Mouse (Mus musculus): ENCODE measurements at regions not wholly inside any gene's neighbourhood (a gene's known extent, or its start where the extent isn't known, plus 50 kb on each side); places are given as distances from the start of the nearest gene placed in this dataset.

DNA sequence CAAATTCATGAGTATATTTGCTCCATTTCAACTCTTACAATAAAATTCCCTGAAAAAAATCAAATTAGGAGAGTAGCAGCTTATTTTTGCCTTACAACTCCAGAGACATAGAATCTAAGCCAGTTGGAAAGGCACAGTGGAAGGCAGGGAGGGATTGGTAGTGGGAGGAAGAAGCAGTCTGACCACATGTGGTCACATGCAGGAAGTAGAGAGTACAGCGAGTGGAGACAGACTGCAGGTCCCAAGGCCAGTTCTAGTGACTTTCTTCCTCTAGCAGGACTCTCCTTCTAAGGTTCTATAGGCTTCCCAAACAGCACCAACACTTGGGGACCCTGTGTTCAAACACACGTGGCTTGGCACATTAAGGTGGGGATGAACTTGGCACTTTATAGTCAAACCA, 245.6 kb upstream of the Adgrl4 start:
- Histone ChIP-seq H3K36me3 (no peaks in the 10 kb centered on the region), H3K4me2 (no peak overlapping the region), H3K9ac (no peak overlapping the region), H3K4me3 (no peak overlapping the region), H3K9me3 (no peaks in the 10 kb centered on the region), H3K27ac (no peak overlapping the region), H3K4me1 (no peaks in the 10 kb centered on the region), H3K27me3 (no peaks in the 10 kb centered on the region)
- WGBS, result 76% methylated on average over 2 of the region's 2 CpGs
- ATAC-seq (ENCODE audit: insufficient number of reproducible peaks, low FRiP score, low TSS enrichment, low read depth), result no peak

DNA sequence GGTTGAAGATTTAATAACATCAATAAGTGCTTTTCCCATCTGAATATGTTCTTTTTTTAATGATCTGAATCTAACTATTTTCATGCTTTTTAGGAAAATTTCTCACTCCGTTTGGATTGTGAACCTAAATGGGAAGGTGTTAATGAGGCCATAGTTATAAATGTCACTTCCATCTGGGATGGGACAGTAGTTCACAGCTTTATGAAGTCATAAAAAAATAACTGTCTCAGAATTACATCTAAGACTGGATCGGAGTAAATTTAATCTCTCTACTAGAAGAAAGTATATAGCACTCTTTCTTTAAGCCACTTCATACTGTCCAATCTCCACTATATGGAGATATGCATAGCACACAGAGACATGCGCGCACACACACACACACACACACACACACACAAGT, 226.7 kb upstream of the Adgrl4 start:
- Histone ChIP-seq H3K4me1 (no peaks in the 10 kb centered on the region), H3K27ac (no peak overlapping the region), H3K27me3 (no peaks in the 10 kb centered on the region), H3K4me2 (no peak overlapping the region), H3K36me3 (no peaks in the 10 kb centered on the region), H3K4me3 (no peak overlapping the region), H3K9me3 (no peaks in the 10 kb centered on the region), H3K9ac (no peak overlapping the region)
- 68% methylated on average over 4 of the region's 4 CpGs for WGBS
- ATAC-seq (ENCODE audit: insufficient number of reproducible peaks, low FRiP score, low TSS enrichment, low read depth), result no peak

DNA sequence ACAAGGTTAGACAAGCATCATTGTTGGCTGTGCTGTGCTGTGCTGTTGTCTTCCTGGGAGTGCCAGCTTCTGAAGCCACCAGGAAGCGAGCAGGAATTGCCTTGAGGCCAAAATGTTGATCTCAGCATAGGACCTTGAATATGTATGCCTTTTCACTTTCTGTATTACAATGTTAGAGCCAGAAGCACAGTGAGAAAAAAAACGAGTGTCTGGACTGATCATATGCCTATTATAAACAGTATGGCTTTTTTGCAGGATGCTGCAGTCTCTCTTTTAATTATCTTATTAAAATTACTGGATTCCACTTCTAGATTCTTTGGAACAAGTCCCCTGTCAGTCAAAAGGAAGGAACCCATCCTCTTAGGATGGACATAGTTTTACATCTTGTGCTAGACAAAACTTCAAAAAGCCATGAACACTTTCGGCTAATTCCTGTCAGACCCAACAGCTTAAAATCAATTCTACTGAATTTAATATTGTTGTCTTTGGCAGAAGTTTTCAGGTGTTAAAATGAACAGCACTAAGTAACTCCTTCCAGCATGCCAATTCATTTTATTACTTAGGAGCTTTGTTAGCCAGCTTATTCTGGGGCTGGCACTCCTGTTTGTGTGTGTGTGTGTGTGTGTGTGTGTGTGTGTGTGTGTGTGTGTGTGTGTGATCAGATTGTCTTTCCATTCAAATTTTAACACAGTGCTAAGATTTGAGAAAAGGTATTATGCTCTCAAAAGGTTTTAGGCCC, 220.8 kb upstream of the Adgrl4 start:
- no peak overlapping the region for H3K27ac ChIP-seq
- WGBS, result 59% methylated on average over 3 of the region's 3 CpGs
- no peak for ATAC-seq (ENCODE audit: insufficient number of reproducible peaks, low FRiP score, low TSS enrichment, low read depth)
- no peaks in the 10 kb centered on the region for H3K36me3 ChIP-seq
- H3K27me3 ChIP-seq, result no peaks in the 10 kb centered on the region
- no peak overlapping the region for H3K4me3 ChIP-seq
- H3K4me1 ChIP-seq, result no peaks in the 10 kb centered on the region
- no peak overlapping the region for H3K4me2 ChIP-seq
- no peak overlapping the region for H3K9ac ChIP-seq
- no peaks in the 10 kb centered on the region for H3K9me3 ChIP-seq

DNA sequence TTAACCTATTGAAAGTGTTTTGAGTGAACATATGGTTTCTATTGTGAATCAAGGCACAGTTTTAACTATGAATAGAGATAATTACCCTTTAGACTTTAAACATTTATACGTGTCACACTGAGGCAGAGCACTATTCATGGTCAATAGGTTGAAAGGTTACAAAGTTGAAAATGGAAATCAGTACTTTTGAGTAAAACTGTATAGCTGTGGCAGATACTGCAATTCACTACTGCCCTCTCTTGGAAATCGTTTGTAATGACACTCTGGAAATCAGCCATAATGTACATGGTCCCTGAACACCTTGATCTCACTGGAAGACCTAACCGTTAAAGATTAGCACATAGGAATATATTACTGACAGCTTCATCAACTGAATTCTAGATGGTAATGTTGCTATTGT, 215.3 kb upstream of the Adgrl4 start:
- WGBS, result 14% methylated on average over 3 of the region's 3 CpGs

DNA sequence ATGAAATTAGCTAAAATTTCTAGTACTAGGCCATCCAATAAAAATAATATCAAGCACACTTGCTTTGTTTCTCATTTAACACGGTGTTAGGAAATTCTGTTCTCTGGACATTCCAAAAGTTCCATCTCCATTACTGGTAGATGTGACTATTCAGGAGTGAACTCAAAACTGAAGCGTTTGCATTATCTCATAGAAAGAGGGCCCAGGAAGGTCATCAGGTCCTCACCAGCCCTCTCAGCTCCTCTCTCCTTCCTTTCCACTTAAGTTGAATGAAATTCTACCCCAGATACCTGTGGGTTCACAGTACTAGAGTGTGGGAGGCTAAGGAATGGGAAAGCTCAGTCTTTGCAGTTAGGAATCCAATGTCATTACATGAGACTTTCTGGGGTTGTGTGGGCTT, 185.2 kb upstream of the Adgrl4 start:
- ATAC-seq (ENCODE audit: insufficient number of reproducible peaks, low FRiP score, low TSS enrichment, low read depth), result no peak
- WGBS, result 80% methylated on average over 2 of the region's 2 CpGs

More for the DNA sequence above, 215.3 kb upstream of the Adgrl4 start:
- no peak overlapping the region for H3K9ac ChIP-seq
- H3K4me1 ChIP-seq, result no peaks in the 10 kb centered on the region
- no peaks in the 10 kb centered on the region for H3K27me3 ChIP-seq
- H3K4me3 ChIP-seq, result no peak overlapping the region
- H3K36me3 ChIP-seq, result no peaks in the 10 kb centered on the region
- no peaks in the 10 kb centered on the region for H3K9me3 ChIP-seq
- H3K27ac ChIP-seq, result no peak overlapping the region
- no peak for ATAC-seq (ENCODE audit: insufficient number of reproducible peaks, low FRiP score, low TSS enrichment, low read depth)
- H3K4me2 ChIP-seq, result no peak overlapping the region

DNA sequence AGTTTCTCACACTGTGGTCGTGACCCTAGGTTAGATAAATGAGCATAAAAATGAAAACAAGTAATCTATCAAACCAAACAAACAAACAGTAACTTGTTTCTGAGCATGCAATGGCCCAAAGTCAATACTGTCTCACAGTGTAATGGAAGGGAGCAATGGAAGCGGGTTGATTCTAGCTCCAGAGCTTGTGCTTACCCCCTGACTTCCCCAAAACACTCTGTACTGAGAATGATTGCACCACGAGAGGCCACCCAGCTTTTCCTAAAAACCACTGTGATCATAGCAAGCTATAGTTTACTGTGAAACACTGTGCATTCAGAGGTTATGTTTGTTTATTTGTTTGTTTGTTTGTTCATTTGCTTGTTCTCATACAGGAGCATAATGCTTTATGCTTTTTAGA, 174.9 kb upstream of the Adgrl4 start:
- no peaks in the 10 kb centered on the region for H3K36me3 ChIP-seq
- no peaks in the 10 kb centered on the region for H3K27me3 ChIP-seq
- H3K9ac ChIP-seq, result no peak overlapping the region
- ATAC-seq (ENCODE audit: insufficient number of reproducible peaks, low FRiP score, low TSS enrichment, low read depth), result no peak
- no peak overlapping the region for H3K4me2 ChIP-seq
- no peaks in the 10 kb centered on the region for H3K9me3 ChIP-seq
- 77% methylated on average over 3 of the region's 3 CpGs for WGBS
- H3K27ac ChIP-seq, result no peak overlapping the region
- H3K4me1 ChIP-seq, result no peaks in the 10 kb centered on the region
- no peak overlapping the region for H3K4me3 ChIP-seq

More for the DNA sequence above, 185.2 kb upstream of the Adgrl4 start:
- H3K9ac ChIP-seq, result no peak overlapping the region
- no peak overlapping the region for H3K27ac ChIP-seq
- H3K4me3 ChIP-seq, result no peak overlapping the region
- H3K4me2 ChIP-seq, result no peak overlapping the region
- no peaks in the 10 kb centered on the region for H3K27me3 ChIP-seq
- no peaks in the 10 kb centered on the region for H3K9me3 ChIP-seq
- H3K4me1 ChIP-seq, result no peaks in the 10 kb centered on the region
- H3K36me3 ChIP-seq, result no peaks in the 10 kb centered on the region

DNA sequence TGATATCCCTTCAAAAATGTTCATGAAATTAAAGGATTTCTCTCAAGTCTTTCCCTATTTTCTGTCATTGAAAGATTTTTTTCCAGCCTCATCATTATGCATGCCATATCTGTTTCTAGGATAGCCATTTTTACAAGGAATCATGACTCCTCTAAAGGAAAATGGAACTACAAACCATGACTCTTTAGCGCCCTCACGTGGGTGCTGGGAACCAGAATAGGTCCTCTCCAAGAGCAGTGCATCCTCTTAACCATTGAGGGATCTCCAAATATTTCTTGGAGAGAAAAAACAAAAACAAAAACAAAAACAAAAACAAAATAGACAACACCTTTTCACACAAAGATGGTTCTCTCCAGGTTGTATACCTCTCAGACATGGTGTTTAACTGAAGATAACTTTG, 172.0 kb upstream of the Adgrl4 start:
- H3K9me3 ChIP-seq, result no peaks in the 10 kb centered on the region
- no peak for ATAC-seq (ENCODE audit: insufficient number of reproducible peaks, low FRiP score, low TSS enrichment, low read depth)
- no peak overlapping the region for H3K27ac ChIP-seq
- no peak overlapping the region for H3K4me2 ChIP-seq
- no peak overlapping the region for H3K4me3 ChIP-seq
- H3K36me3 ChIP-seq, result no peaks in the 10 kb centered on the region
- 23% methylated on average over 2 of the region's 2 CpGs for WGBS
- H3K4me1 ChIP-seq, result no peaks in the 10 kb centered on the region
- H3K9ac ChIP-seq, result no peak overlapping the region
- H3K27me3 ChIP-seq, result no peaks in the 10 kb centered on the region

DNA sequence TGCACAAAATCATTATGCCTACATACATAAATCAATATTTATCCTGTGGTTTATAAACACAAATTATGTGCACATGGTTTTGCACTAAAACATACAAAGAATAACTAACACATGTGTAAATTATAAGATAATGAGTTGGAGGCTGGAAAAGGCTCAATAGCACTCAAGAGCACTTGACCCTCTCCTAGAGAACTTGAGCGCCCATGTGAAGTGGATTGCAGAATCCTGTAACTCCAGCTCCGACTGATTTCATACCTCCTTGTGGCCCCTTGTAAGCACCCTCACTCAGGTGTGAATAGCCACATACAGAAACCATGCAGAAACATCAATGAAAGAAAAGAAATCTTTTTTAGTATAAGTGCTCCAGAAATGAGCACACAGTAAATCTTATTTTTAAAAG, 168.2 kb upstream of the Adgrl4 start:
- no peak for ATAC-seq (ENCODE audit: insufficient number of reproducible peaks, low FRiP score, low TSS enrichment, low read depth)
- H3K27ac ChIP-seq, result no peak overlapping the region
- H3K27me3 ChIP-seq, result no peaks in the 10 kb centered on the region
- no peak overlapping the region for H3K9ac ChIP-seq
- 74% methylated on average over 2 of the region's 2 CpGs for WGBS
- no peak overlapping the region for H3K4me2 ChIP-seq
- H3K9me3 ChIP-seq, result no peaks in the 10 kb centered on the region
- H3K4me3 ChIP-seq, result no peak overlapping the region
- H3K4me1 ChIP-seq, result no peaks in the 10 kb centered on the region
- H3K36me3 ChIP-seq, result no peaks in the 10 kb centered on the region

DNA sequence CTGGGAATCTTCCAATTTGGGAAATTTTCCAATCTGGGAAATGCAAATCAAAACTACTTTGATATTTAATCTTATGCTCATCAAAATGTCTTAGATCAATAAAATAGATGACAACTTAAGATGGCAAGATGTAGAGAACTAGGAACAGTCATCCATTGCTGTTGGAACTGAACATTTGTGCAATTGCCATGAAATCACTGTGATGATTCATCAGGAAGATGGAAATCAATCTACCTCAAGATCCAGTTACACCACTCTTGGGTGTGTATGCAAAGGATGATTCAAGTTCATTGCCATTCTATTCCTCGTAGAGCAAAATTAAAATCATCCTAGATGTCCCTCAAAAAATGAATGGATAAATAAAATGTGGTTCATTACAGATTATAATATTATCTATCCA, 153.9 kb upstream of the Adgrl4 start:
- H3K4me3 ChIP-seq, result no peak overlapping the region
- no peaks in the 10 kb centered on the region for H3K36me3 ChIP-seq
- H3K4me1 ChIP-seq, result no peaks in the 10 kb centered on the region
- no peaks in the 10 kb centered on the region for H3K9me3 ChIP-seq
- H3K9ac ChIP-seq, result no peak overlapping the region
- 79% methylated on average over 1 of the region's 1 CpGs for WGBS
- no peaks in the 10 kb centered on the region for H3K27me3 ChIP-seq
- H3K27ac ChIP-seq, result no peak overlapping the region
- no peak overlapping the region for H3K4me2 ChIP-seq
- ATAC-seq (ENCODE audit: insufficient number of reproducible peaks, low FRiP score, low TSS enrichment, low read depth), result no peak

DNA sequence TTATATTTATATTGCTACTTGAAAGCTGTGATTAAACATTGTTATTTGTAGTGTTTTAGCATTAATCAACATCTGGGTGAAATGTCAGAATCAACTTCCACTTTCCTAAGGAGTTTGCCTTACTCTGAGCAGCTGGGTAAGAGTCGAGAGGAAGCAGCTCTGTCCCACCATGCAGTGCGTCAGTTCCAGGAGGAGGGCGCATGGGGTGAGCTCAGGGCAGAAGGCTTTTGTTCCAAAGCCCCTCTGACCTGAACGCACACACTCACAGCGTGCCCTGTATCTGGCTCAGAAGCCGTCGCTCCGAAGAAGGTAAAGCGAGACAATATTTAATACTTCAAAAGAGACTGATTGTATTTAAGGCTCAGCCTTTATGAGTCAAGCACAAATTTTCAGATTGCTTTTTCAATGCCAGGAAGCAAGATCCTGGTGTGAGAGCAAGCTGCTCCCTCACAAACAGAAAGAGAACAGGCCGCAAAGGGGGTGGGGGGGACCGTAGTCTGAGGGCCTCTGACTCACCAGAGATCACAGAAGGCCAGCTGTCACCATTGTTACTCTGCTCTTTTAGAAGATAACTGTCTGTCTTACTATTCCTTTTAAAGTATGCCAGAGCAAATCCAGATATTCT, 143.6 kb upstream of the Adgrl4 start:
- no peaks in the 10 kb centered on the region for H3K27me3 ChIP-seq
- no peak overlapping the region for H3K27ac ChIP-seq
- no peak overlapping the region for H3K4me2 ChIP-seq
- 58% methylated on average over 11 of the region's 11 CpGs for WGBS
- no peaks in the 10 kb centered on the region for H3K4me1 ChIP-seq
- no peak for ATAC-seq (ENCODE audit: insufficient number of reproducible peaks, low FRiP score, low TSS enrichment, low read depth)
- no peak overlapping the region for H3K9ac ChIP-seq
- H3K4me3 ChIP-seq, result no peak overlapping the region
- H3K9me3 ChIP-seq, result no peaks in the 10 kb centered on the region
- H3K36me3 ChIP-seq, result no peaks in the 10 kb centered on the region

DNA sequence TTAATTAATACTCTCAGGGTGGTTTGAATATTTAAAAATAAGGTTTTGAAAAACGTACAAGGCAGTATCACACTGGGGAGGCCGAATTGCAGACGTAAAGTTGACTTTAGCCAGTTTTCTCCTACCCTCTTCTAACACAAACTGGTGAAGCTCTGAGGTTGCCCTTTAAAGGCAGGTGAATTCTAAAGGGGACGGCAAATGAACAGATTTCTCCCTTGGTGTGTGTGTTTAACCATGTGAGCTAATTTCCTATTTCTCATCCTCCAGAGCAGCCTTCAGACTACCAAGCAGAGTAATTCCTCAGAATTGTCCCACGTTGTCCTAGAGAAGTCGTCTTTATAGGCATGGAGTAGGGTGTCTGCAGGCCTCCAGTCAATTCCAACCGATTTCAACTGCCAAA, 143.1 kb upstream of the Adgrl4 start:
- Histone ChIP-seq H3K36me3 (no peaks in the 10 kb centered on the region), H3K27me3 (no peaks in the 10 kb centered on the region), H3K4me3 (no peak overlapping the region), H3K4me1 (no peaks in the 10 kb centered on the region), H3K4me2 (no peak overlapping the region), H3K27ac (no peak overlapping the region), H3K9ac (no peak overlapping the region), H3K9me3 (no peaks in the 10 kb centered on the region)
- 77% methylated on average over 7 of the region's 7 CpGs for WGBS
- ATAC-seq (ENCODE audit: insufficient number of reproducible peaks, low FRiP score, low TSS enrichment, low read depth), result no peak

DNA sequence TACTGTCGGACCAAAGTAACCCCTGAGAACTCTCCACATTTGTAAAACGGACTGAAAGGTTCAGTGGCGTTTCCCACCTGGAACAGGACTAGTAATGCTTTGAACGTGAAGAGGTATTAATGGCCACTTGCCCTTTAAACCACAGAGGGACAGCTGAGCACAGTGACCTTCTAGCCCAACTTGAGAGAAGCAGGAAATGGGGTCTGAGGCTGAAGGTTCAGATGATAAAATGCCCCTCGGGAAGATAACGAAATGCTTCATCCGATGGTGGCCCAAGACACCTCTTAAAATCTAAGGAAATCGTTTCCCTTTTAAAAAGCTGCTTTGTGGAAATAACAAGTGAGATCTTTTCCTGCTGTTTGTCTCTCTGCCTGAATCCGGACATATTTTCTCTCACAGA, 142.7 kb upstream of the Adgrl4 start:
- no peaks in the 10 kb centered on the region for H3K9me3 ChIP-seq
- H3K4me1 ChIP-seq, result no peaks in the 10 kb centered on the region
- H3K27me3 ChIP-seq, result no peaks in the 10 kb centered on the region
- no peak overlapping the region for H3K4me3 ChIP-seq
- H3K27ac ChIP-seq, result no peak overlapping the region
- H3K4me2 ChIP-seq, result no peak overlapping the region
- no peak overlapping the region for H3K9ac ChIP-seq
- H3K36me3 ChIP-seq, result no peaks in the 10 kb centered on the region
- ATAC-seq (ENCODE audit: insufficient number of reproducible peaks, low FRiP score, low TSS enrichment, low read depth), result no peak
- 46% methylated on average over 9 of the region's 9 CpGs for WGBS

DNA sequence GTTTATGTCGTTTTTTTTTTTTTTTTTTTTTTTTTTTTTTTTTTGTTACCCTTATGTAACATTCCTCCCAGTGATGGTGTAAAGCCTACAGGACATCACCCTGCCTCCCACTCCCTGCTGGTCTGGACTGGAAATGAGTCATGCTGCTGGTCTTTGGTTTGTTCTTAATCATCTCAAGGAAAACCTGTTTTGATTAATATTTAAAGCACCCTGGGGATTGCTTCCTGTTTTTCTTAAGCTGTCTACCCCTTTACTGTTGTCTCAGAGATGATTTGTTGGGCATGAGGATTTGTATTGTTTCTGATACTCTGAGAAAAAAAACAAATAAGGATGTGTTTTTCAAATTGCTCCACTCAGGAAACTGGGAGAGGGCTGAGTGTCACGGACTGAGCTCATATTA, 139.4 kb upstream of the Adgrl4 start:
- no peaks in the 10 kb centered on the region for H3K4me1 ChIP-seq
- no peak overlapping the region for H3K4me2 ChIP-seq
- H3K27ac ChIP-seq, result no peak overlapping the region
- no peaks in the 10 kb centered on the region for H3K9me3 ChIP-seq
- H3K9ac ChIP-seq, result no peak overlapping the region
- WGBS, result 47% methylated on average over 2 of the region's 2 CpGs
- H3K27me3 ChIP-seq, result no peaks in the 10 kb centered on the region
- no peaks in the 10 kb centered on the region for H3K36me3 ChIP-seq
- no peak for ATAC-seq (ENCODE audit: insufficient number of reproducible peaks, low FRiP score, low TSS enrichment, low read depth)
- H3K4me3 ChIP-seq, result no peak overlapping the region
